Mouse (Mus musculus) megakaryocyte, adult 5-6 weeks (primary cell): Measurements from ENCODE around the gene Serinc3. TPM values are rescaled to one million over a fixed set of nuclear protein-coding genes. Genes with fewer than 3 reads are reported as not detected.
A peak's percentile ranks its signal among the peaks of the same experiment; 100 is the strongest.
"Not testable (repeated sequence)": the region's sequence is repeated elsewhere in the genome, so short reads cannot be mapped to it uniquely, and the experiment has no call there.

ENCODE experiments used
- ATAC-seq: 2 replicates; pipeline ENCODE4 v1.8.0; 2016; ENCODE audit warnings: mild to moderate bottlenecking, inconsistent platforms; ENCODE audit not compliant: poor library complexity, severe bottlenecking
- total RNA-seq, 2 experiments: library from RNA; stranded (forward) in 1 of 2; stranded (reverse) in 1 of 2; fragments of 153-499, 151-499 nt in 1 of 2; fragments of 221-1000, 200-1000 nt in 1 of 2; gene quantifications; 2 replicates each; pipeline versions ENCODE4 v1.2.3 to v1.2.4; 2015 to 2017

Gene Serinc3
- total RNA-seq, 2 experiments from 2014 or later: 623 to 809 TPM

GRCm38 (mm10) chr2:163634211-163634610, 10.7 kb downstream of the Serinc3 start:
- no peak for ATAC-seq

GRCm38 (mm10) chr2:163631715-163632114, 13.2 kb downstream of the Serinc3 start:
- ATAC-seq: no peak

GRCm38 (mm10) chr2:163631223-163631622, 13.7 kb downstream of the Serinc3 start:
- ATAC-seq: no peak

GRCm38 (mm10) chr2:163621401-163621800, 23.5 kb downstream of the Serinc3 start:
- not testable (repeated sequence) for ATAC-seq

- peak; percentile 64 for ATAC-seq
Measured at GRCm38 (mm10) chr2:163620451-163620850, 24.5 kb downstream of the Serinc3 start.

GRCm38 (mm10) chr2:163617874-163618273, 27.1 kb downstream of the Serinc3 start:
- ATAC-seq: no peak

GRCm38 (mm10) chr2:163617232-163617863, 27.6 kb downstream of the Serinc3 start:
- ATAC-seq: no peak

- ATAC-seq: no peak
Measured at GRCm38 (mm10) chr2:163616652-163617227, 28.2 kb downstream of the Serinc3 start.

GRCm38 (mm10) chr2:163615906-163616651, 28.9 kb downstream of the Serinc3 start:
- no peak for ATAC-seq

GRCm38 (mm10) chr2:163615401-163615800, 29.5 kb downstream of the Serinc3 start:
- ATAC-seq: no peak

GRCm38 (mm10) chr2:163613990-163614389, 30.9 kb downstream of the Serinc3 start:
- ATAC-seq: no peak

- ATAC-seq: no peak
Measured at GRCm38 (mm10) chr2:163613206-163613605, 31.7 kb downstream of the Serinc3 start.

GRCm38 (mm10) chr2:163611176-163611575, 33.8 kb downstream of the Serinc3 start:
- ATAC-seq: no peak

- no peak for ATAC-seq
Measured at GRCm38 (mm10) chr2:163609281-163609975, 35.5 kb downstream of the Serinc3 start.

GRCm38 (mm10) chr2:163608008-163608407, 36.9 kb downstream of the Serinc3 start:
- no peak for ATAC-seq

GRCm38 (mm10) chr2:163606161-163606560, 38.8 kb downstream of the Serinc3 start:
- ATAC-seq: no peak

GRCm38 (mm10) chr2:163602101-163602971, 42.6 kb downstream of the Serinc3 start, which contains the start of gene Ttpal:
TSS of gene Ttpal (plus strand) at chr2:163602314.
- ATAC-seq: peak; percentile 86

- no peak for ATAC-seq
Measured at GRCm38 (mm10) chr2:163601712-163602100, 43.2 kb downstream of the Serinc3 start.

- ATAC-seq: no peak
Measured at GRCm38 (mm10) chr2:163601066-163601465, 43.9 kb downstream of the Serinc3 start.

- ATAC-seq: peak; percentile 49
Measured at GRCm38 (mm10) chr2:163599226-163599625, 45.7 kb downstream of the Serinc3 start.
